ENCODE assay signal across 11 mouse cellular contexts in the genomic region with DNA sequence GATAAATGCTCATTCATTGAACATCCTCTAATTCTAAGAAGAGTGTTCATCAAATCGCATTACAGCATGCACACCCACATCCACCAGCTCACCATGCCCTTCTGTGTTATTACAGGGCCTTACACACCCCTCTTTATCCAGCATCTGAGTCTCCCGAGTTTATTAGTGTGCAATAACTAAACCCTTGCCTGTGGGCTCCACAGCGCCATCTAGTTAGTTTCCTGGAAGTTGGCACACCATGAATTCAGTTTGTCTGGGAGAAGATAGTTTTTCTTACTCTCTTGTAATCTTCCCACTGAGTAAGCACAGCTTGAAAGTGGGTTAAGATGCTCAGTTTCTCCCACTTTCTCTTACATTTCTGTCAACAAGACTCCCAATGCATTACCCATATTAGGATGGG.
DNase-seq lines count a peak whose midpoint lies in the region; TF ChIP-seq lines count a peak whose summit lies in the region.
"Had no signal": no experiment of that assay in that cellular context is flagged by ENCODE, and none has a peak within 500 bp of the region (broad histone marks: within the 10 kb centered on the region; RNA-seq: fewer than 3 reads in every experiment).

No protein-coding gene starts in this region.

- H3K9me3 ChIP-seq in MEL (replicated peaks; ENCODE audit: insufficient read depth, low read length) = no peaks in the 10 kb centered on the region
- H3K9me3 ChIP-seq in embryonic facial prominence, embryonic 10.5 days = no peaks in the 10 kb centered on the region
- H3K9me3 ChIP-seq: forebrain, embryonic 12.5 days; heart, embryonic 13.5 days; limb, embryonic 12.5 days had no signal

- peak; percentile 42 to 58 for DNase-seq in cerebellum, postnatal 10 days
- no peak for DNase-seq in cerebellum, adult 11-12 months
- no peak for DNase-seq in left cerebral cortex, adult 2 months (ENCODE audit: extremely low spot score in 1 of 2, low spot score in 2 of 2)
- DNase-seq in left cerebral cortex, adult 9 months (ENCODE audit: low spot score in 2 of 2) = no peak
- peak; percentile 68 for DNase-seq in MEL (ENCODE audit: low read depth, low spot score)
- peak; percentile 8 for DNase-seq in embryonic facial prominence, embryonic 10.5 days (ENCODE audit: low spot score)
- no peak for DNase-seq in neural tube, embryonic 10.5 days (ENCODE audit: extremely low spot score, low spot score)
- DNase-seq in thymus, postnatal 10 days (ENCODE audit: low spot score in 2 of 2) = no peak

- WGBS in embryonic facial prominence, embryonic 10.5 days = 60% methylated on average over 3 of the region's 3 CpGs

- no peak for TF ChIP-seq POLR2A in MEL (IDR thresholded peaks at IDR 0.05; ENCODE audit: control insufficient read depth in 1 of 2, insufficient read depth in 1 of 2, low read depth in 1 of 2, low read length in 2 of 2, poor library complexity in 1 of 2)

- H3K9ac ChIP-seq in MEL (ENCODE audit: control insufficient read depth, low read depth, low read length, poor library complexity, severe bottlenecking) = no peak overlapping the region
- H3K9ac ChIP-seq: forebrain, embryonic 12.5 days; heart, embryonic 13.5 days; limb, embryonic 12.5 days had no signal

- no peak for TF ChIP-seq EP300 in MEL (IDR thresholded peaks at IDR 0.05; ENCODE audit: low read depth in 1 of 2, low read length in 2 of 2)

- H3K27me3 ChIP-seq in MEL (ENCODE audit: control insufficient read depth in 1 of 2, insufficient read depth in 2 of 2, low read length in 2 of 2) = no peaks in the 10 kb centered on the region
- H3K27me3 ChIP-seq in embryonic facial prominence, embryonic 10.5 days (replicated peaks; ENCODE audit: low read depth, poor library complexity, severe bottlenecking) = no peaks in the 10 kb centered on the region
- H3K27me3 ChIP-seq: forebrain, embryonic 12.5 days; heart, embryonic 13.5 days; limb, embryonic 12.5 days had no signal

- intact Hi-C loops in left cerebral cortex, adult 2 months (cut with DNase I) = loop anchor here (5.0 kb wide), 1 partner anchor 351 kb away; no protein-coding TSS in a partner anchor

- peak; percentile 55 for TF ChIP-seq CTCF in left cerebral cortex, adult 2 months (IDR thresholded peaks at IDR 0.05)
- peak; percentile 52 to 65 (median 59) for TF ChIP-seq CTCF in MEL (IDR thresholded peaks at IDR 0.05 in 2 of 3, conservative IDR thresholded peaks at IDR 0.05 in 1 of 3; ENCODE audit: control insufficient read depth in 1 of 3, insufficient read depth in 1 of 3, low read depth in 2 of 3, low read length in 3 of 3, poor library complexity in 1 of 3, severe bottlenecking in 1 of 3)

- H3K27ac ChIP-seq in left cerebral cortex, adult 2 months = no peak overlapping the region
- H3K27ac ChIP-seq in MEL (ENCODE audit: control insufficient read depth, low read depth, low read length) = no peak overlapping the region
- no peak overlapping the region for H3K27ac ChIP-seq in embryonic facial prominence, embryonic 10.5 days (replicated peaks)
- H3K27ac ChIP-seq: forebrain, embryonic 12.5 days; heart, embryonic 13.5 days; limb, embryonic 12.5 days had no signal

- no peaks in the 10 kb centered on the region for H3K4me1 ChIP-seq in MEL (ENCODE audit: control insufficient read depth in 1 of 2, insufficient read depth in 2 of 2, low read length in 2 of 2)
- H3K4me1 ChIP-seq in embryonic facial prominence, embryonic 10.5 days = peaks cover 12% of the 10 kb centered on the region; the same call in 1 of the 2 replicates
- H3K4me1 ChIP-seq: limb, embryonic 12.5 days had no signal

- TF ChIP-seq RAD21 in MEL (IDR thresholded peaks at IDR 0.05; ENCODE audit: low read depth, low read length) = peak; percentile 41

- H3K4me3 ChIP-seq in left cerebral cortex, adult 2 months = no peak overlapping the region
- H3K4me3 ChIP-seq in MEL (ENCODE audit: control insufficient read depth in 1 of 2, insufficient read depth in 1 of 2, low read depth in 2 of 2, low read length in 2 of 2) = no peak overlapping the region
- no peak overlapping the region for H3K4me3 ChIP-seq in embryonic facial prominence, embryonic 10.5 days
- H3K4me3 ChIP-seq: forebrain, embryonic 12.5 days; heart, embryonic 13.5 days; limb, embryonic 12.5 days had no signal

- no peaks in the 10 kb centered on the region for H3K79me2 ChIP-seq in MEL (ENCODE audit: control insufficient read depth, insufficient read depth, low read length, poor library complexity)

- H3K36me3 ChIP-seq in MEL (ENCODE audit: control insufficient read depth in 1 of 2, insufficient read depth in 2 of 2, low read length in 2 of 2) = no peaks in the 10 kb centered on the region
- no peaks in the 10 kb centered on the region for H3K36me3 ChIP-seq in embryonic facial prominence, embryonic 10.5 days (replicated peaks)
- H3K36me3 ChIP-seq: forebrain, embryonic 12.5 days; heart, embryonic 13.5 days; limb, embryonic 12.5 days had no signal

TF ChIP-seq in MEL, 35 proteins besides CTCF, POLR2A, EP300 and RAD21:
- no peak for TF ChIP-seq MXI1 (IDR thresholded peaks at IDR 0.05; ENCODE audit: low read depth, low read length)
- TF ChIP-seq SMC3 (IDR thresholded peaks at IDR 0.05; ENCODE audit: low read depth, low read length) = peak; percentile 52

Comparison
In these comparisons a context has a peak if more than half of its experiments do, and no peak if none do; other contexts are left out.
1. DNase-seq: peak in cerebellum, postnatal 10 days (2 of 2), MEL (single experiment) and embryonic facial prominence, embryonic 10.5 days (single experiment); none in cerebellum, adult 11-12 months (single experiment), left cerebral cortex, adult 2 months (0 of 2), left cerebral cortex, adult 9 months (0 of 2), neural tube, embryonic 10.5 days (single experiment) and thymus, postnatal 10 days (0 of 2).